Mouse (Mus musculus): ENCODE results near the gene Nos2.
"Not testable (repeated sequence)": the region's sequence is repeated elsewhere in the genome, so short reads cannot be mapped to it uniquely, and the experiment has no call there.

Gene Nos2

GRCm38 (mm10) chr11:78990875-78991543, 70.4 kb downstream of the Nos2 start:
- not testable (repeated sequence) for DNase-seq

- DNase-seq, result no peak
Observed at GRCm38 (mm10) chr11:78999118-78999517, 78.5 kb downstream of the Nos2 start.

DNA sequence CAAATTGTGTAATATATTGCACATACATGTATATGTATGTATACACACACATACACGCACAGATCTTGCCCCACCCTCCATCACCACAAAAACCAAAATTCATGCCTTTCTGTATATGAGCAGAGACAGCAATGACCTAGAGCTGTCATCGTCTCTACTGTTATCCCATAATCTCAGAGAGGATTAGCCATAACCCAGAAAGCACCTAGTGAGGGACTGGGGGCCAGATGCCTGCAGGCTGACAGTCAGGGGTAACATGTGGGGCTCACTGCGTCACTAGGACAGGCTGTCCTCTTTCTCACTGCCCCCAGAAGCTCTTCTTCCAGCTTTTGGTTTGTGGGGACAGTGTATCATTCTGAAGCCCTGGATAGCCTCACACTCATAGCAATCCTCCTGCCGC, 81.3 kb downstream of the Nos2 start:
- no peak for DNase-seq

DNA sequence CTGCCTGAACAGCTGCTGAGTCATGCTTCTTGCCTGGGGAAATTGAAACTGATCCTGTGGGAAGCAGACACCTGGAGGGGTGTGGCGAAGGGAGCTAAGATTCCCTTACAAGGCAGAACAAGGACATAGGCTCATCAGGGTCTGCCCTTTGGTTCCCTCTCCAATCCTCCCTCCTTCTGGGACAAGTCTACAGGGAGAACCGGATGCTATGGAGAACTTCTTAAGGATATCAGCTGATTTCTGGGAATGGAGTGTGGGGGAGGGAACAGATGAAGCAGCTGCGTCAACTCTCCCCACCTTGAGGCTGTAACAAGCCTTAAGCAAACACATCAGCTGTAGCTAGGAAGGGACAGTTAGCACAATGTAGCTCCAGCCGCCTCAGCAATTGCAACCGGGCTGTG, 82.0 kb downstream of the Nos2 start:
- no peak for DNase-seq

DNA sequence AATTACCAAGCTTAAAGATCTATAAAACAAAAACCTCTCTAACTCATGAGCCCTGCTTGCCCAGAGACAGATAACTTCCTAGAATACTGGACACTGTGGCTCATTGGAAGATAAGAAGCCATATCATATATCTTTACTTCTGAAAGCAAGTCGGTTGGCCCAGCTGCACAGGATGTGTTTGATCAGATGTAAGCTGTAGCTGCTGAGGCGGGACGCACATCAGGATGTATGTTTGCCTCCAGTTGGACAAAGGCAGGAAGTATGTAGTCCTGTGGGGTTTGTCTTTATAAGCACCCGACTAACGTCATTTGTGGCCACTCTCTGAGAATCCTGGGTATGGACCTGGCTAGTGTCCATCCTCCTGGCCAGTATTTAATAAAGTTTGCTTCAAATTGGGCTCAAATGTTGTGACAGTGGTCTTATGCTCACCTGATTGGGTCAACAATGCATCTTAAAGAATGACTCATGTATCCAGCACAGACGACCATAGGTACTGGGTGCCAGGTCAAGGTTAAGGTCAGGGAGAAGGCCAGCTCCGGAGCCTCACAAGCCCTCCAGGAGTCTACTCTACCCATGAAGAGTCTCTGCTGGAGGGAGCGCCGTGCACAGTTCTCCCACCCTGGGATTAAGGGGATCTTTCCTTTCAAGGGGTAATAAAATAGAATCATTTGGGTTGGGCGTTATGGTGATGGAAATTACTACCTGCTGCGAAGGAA, 82.6 kb downstream of the Nos2 start:
- no peak for DNase-seq

GRCm38 (mm10) chr11:79003769-79004638, 83.4 kb downstream of the Nos2 start:
- no peak for DNase-seq

GRCm38 (mm10) chr11:79005578-79006394, 85.2 kb downstream of the Nos2 start:
- no peak for DNase-seq

DNA sequence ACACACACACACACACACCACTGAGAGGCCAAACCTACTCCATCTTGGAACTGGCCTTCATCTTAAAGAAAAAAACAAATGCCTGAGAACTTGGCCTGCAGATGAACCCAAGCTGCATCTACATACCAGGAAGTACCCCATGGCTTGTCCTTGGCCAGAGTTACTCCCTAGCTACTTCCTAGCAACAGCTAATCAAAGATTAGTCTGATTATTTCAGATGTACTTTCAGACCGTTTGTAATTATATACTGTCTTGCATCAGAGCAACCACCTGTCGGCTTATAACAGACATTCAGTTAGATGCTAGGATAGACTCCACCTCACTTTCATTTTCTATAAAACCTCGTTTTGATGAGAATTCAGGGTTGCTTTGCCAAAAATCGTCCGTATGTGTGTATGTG, 85.8 kb downstream of the Nos2 start:
- DNase-seq, result no peak

DNA sequence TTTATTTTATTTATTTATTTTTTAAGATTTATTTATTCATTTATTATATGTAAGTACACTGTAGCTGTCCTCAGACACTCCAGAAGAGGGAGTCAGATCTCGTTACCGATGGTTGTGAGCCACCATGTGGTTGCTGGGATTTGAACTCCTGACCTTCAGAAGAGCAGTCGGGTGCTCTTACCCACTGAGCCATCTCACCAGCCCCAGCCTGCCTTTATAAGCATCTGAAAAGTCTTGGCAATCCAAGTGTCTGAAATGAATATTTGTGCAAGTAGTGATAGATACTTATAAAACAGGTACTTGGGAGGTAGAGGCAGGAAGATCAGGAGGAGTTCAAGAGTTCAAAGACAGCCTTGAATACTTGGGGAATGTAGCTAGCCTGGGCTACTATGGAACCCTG, 86.8 kb downstream of the Nos2 start:
- not testable (repeated sequence) for DNase-seq

DNA sequence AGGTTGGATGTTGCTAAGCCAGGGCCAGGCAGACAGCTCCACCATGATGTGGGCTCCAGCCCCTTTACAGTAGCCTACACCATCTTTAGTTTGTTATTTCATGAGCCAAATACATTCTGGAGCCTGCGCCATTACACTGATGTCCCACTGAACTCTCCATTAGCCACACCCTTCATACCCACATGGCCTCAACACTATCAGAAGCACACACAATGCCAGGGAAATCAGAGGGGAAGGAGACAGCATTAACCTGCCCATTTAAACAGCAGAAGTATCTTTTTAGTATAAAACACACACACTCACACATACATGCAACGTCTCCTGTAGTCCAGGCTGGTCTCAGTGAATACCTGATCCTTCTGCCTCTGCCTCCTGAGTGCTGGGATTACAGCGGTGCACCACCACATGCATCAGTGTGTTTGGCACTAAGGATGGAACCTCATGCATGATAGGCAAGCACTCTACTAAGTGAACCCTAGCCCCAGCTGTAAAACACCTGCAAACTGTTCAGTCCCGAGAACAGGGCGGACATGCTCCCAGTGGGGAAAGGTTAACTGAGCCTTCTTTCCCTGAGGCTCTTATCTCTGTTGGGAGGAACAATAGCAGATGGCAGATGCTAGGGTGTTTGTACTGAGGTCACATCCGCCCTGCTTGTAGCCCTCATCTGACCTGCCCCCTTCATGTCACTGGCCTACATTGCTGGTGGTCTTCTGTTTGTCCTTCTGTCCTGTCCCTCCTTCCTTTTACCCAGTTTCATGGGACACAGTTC, 87.6 kb downstream of the Nos2 start:
- DNase-seq, result no peak

GRCm38 (mm10) chr11:79008891-79009290, 88.3 kb downstream of the Nos2 start:
- no peak for DNase-seq

Measured in right cerebral cortex, adult 18-20 months (tissue).